Mouse (Mus musculus): ENCODE data around the gene Ppt2.
A peak's percentile ranks its signal among the peaks of the same experiment; 100 is the strongest.

The Ppt2 gene

GRCm38 (mm10) chr17:34606186-34607039 is 21.9 kb downstream of the Ppt2 start:
- no peak for DNase-seq (ENCODE audit: low spot score in 2 of 2)

- peak; percentile 99 for DNase-seq (ENCODE audit: low spot score in 2 of 2)
These were observed 22.7 kb downstream of the Ppt2 start for GRCm38 (mm10) chr17:34605609-34606008.

GRCm38 (mm10) chr17:34604511-34605237 is 23.6 kb downstream of the Ppt2 start:
- no peak for DNase-seq (ENCODE audit: low spot score in 2 of 2)

- peak; percentile 99 for DNase-seq (ENCODE audit: low spot score in 2 of 2)
These were observed 24.2 kb downstream of the Ppt2 start, which contains the start of gene Agpat1 for GRCm38 (mm10) chr17:34604061-34604508. Gene Agpat1, plus strand, starts transcription at chr17:34604262.

GRCm38 (mm10) chr17:34603375-34604060 is 24.8 kb downstream of the Ppt2 start, which contains the start of gene Rnf5:
Gene Rnf5, minus strand, starts transcription at chr17:34603690.
- peak; percentile 100 for DNase-seq (ENCODE audit: low spot score in 2 of 2)

- no peak for DNase-seq (ENCODE audit: low spot score in 2 of 2)
These were observed 26.5 kb downstream of the Ppt2 start for GRCm38 (mm10) chr17:34601796-34602195.

- DNase-seq (ENCODE audit: low spot score in 2 of 2), result peak in 1 of 2 experiments; percentile 33
These were observed 28.4 kb downstream of the Ppt2 start for GRCm38 (mm10) chr17:34599891-34600290.

GRCm38 (mm10) chr17:34597566-34598095 is 30.7 kb downstream of the Ppt2 start, which contains the start of gene Ager:
Gene Ager, plus strand, starts transcription at chr17:34597862.
- peak in 1 of 2 experiments; percentile 28 for DNase-seq (ENCODE audit: low spot score in 2 of 2)

- no peak for DNase-seq (ENCODE audit: low spot score in 2 of 2)
These were observed 32.2 kb downstream of the Ppt2 start for GRCm38 (mm10) chr17:34596098-34596497.

- DNase-seq (ENCODE audit: low spot score in 2 of 2), result peak in 1 of 2 experiments; percentile 55
These were observed 34.4 kb downstream of the Ppt2 start for GRCm38 (mm10) chr17:34593752-34594525.

GRCm38 (mm10) chr17:34592581-34593549 is 35.4 kb downstream of the Ppt2 start:
- DNase-seq (ENCODE audit: low spot score in 2 of 2), result peak; percentile 65 to 71

- peak; percentile 94 to 95 for DNase-seq (ENCODE audit: low spot score in 2 of 2)
These were observed 36.3 kb downstream of the Ppt2 start for GRCm38 (mm10) chr17:34591994-34592375.

GRCm38 (mm10) chr17:34591029-34591993 is 37.0 kb downstream of the Ppt2 start, which contains the start of gene Pbx2:
Gene Pbx2, plus strand, starts transcription at chr17:34591266.
- DNase-seq (ENCODE audit: low spot score in 2 of 2), result peak; percentile 33 to 47

- peak; percentile 29 to 42 for DNase-seq (ENCODE audit: low spot score in 2 of 2)
These were observed 37.9 kb downstream of the Ppt2 start for GRCm38 (mm10) chr17:34590154-34590987.

GRCm38 (mm10) chr17:34589681-34590101 is 38.6 kb downstream of the Ppt2 start, which contains the start of gene Gpsm3:
Gene Gpsm3, plus strand, starts transcription at chr17:34589806.
- DNase-seq (ENCODE audit: low spot score in 2 of 2), result peak; percentile 45 to 48

GRCm38 (mm10) chr17:34589206-34589605 is 39.1 kb downstream of the Ppt2 start:
- DNase-seq (ENCODE audit: low spot score in 2 of 2), result peak in 1 of 2 experiments; percentile 29

- peak in 1 of 2 experiments; percentile 26 for DNase-seq (ENCODE audit: low spot score in 2 of 2)
These were observed 39.5 kb downstream of the Ppt2 start for GRCm38 (mm10) chr17:34588767-34589166.

Data from right cerebral cortex, postnatal 10 days (tissue).